Mouse (Mus musculus): Measurements from ENCODE around the gene 4930402H24Rik.

The 4930402H24Rik gene

GRCm38 (mm10) chr2:130905751-130906583 lies at the start of gene 4930402H24Rik, which contains the start of gene Atrn:
Gene 4930402H24Rik (minus strand): TSS chr2:130906406.
Gene Atrn (plus strand): TSS chr2:130906495.
- 2% methylated on average over 50 of the region's 50 CpGs for WGBS

- WGBS = 4% methylated on average over 1 of the region's 1 CpGs
These were observed 44.3 kb upstream of the 4930402H24Rik start for GRCm38 (mm10) chr2:130950548-130950947.

- 63% methylated on average over 2 of the region's 2 CpGs for WGBS
These were observed 43.6 kb upstream of the 4930402H24Rik start for GRCm38 (mm10) chr2:130949781-130950180.

DNA sequence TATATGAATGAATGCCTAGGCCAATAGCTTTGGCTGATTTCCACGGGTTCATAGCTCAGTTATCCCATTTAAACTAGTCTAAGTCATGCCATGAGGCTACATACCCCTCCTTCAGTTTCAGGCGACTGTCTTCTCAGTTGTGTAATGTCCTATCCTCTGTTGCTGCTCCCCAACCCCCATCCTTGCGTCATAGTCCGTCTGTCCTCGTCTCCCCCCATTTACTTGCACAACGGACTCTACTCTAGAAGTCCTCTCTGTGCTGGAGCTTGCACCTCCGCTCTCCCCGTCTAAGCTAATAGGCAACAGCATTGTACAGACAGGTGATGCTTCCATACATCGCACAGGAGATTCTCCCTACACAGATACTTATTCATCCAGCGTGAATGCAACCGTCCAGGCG lies 26.7 kb upstream of the 4930402H24Rik start:
- 73% methylated on average over 12 of the region's 12 CpGs for WGBS

DNA sequence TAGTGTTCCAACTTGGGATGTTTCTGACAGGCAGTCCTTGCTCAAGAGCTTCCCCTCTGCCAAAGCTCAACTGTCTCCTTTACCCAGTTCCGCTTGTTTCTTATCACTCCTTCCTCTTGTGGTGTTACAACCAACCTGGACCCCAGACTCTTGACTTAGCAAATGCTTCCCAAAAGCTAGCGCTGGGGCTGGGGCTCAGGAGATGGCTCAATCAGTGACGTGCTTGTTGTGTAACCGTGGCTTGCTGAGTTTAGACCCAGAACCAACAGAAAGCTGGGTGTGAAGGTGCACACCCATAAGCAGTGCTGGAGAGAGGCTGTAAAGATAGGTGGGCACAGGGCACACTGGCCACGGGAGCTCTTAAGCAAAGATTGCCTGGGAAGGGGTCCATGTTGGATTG lies 23.8 kb upstream of the 4930402H24Rik start:
- 89% methylated on average over 5 of the region's 5 CpGs for WGBS

GRCm38 (mm10) chr2:130928031-130928430 lies 21.8 kb upstream of the 4930402H24Rik start:
- 74% methylated on average over 4 of the region's 4 CpGs for WGBS

DNA sequence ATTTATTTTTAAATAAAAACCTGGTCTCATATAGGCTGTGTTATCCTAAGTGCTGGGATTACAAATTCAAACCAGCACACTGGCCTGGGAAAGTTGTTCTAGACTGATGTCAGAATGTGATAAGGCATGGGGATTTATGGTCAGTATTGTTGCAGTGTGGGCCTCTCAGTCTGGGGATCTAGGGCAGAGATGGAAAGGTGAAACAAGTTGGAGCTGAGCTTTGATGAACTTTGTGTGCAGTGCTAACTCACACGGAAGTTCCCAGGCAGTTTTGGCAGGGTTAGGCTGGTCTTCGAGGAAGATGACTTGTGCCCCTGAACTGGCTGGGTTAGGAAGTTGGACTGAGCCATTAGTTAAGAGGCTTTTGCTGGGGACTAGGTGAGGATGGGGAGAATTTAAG lies 18.7 kb upstream of the 4930402H24Rik start:
- WGBS = 91% methylated on average over 2 of the region's 2 CpGs

GRCm38 (mm10) chr2:130919062-130919593 lies 12.9 kb upstream of the 4930402H24Rik start:
- 86% methylated on average over 5 of the region's 5 CpGs for WGBS

DNA sequence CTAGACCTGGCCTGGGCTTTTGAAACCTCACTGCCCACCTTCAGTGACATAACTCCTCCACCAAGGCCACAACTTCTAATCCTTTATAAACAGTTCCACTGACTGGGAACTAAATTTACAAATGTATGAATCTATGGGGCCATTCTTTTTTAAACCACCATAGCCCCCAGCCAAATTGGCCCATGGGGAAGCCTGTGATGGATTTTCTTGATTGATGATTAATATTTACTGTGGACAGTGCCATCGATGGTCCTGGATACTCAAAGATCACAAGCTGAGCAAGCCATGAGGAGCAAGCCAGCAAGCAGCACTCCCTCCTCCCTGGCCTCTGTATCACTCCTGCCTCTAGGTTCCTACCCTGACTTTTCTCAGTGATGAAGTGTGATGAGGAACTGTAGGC lies 11.5 kb upstream of the 4930402H24Rik start:
- 97% methylated on average over 1 of the region's 1 CpGs for WGBS

DNA sequence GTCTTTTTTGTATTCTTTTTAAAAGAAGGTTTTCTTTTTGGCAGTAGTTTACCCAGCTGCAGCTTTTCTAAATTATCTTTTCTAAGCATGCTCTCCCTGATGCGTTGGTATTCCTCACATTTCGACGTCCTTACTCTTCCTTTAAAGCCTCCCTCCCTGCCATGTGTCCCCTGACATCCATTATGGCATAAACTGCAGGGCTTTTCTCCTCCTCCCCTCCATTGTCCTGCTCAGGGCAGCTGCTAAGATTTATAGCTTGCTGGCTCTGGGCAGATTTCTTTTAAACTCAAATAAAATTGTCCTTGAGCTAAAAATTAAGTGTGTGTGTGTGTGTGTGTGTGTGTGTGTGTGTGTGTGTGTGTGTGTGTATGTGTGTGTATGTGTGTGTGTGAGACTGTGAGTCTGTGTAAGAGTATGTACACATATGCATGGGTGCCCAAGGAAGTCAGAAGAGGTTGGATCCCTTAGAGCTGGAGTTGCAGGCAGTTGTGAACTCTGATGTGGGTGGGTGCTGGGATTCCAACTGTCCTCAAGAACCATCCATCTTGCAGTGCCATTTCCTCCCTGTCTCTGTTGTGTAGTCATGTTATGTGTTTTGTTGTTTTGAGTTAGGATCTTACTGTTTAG lies 10.4 kb upstream of the 4930402H24Rik start:
- WGBS = 30% methylated on average over 3 of the region's 3 CpGs

DNA sequence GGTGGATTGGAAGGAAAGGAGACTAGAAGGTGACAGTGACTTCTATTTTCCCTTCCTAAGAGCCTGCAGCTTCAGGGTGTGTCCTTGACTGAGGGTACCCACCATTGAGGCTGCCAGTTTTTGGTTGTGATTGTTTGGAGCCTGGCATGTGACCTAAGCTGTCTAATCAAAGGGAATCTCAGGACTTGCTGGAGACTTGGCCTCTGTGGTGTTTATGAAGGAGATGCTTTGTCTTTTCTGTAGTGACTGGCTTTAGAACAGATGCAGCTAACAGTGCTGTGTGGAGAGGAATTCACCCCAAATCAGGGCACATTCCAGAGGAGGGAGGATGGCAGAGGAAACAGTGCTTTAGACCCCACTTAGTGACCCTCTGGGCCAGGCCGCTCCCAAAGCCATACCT lies 8.7 kb upstream of the 4930402H24Rik start:
- WGBS = 89% methylated on average over 1 of the region's 1 CpGs

DNA sequence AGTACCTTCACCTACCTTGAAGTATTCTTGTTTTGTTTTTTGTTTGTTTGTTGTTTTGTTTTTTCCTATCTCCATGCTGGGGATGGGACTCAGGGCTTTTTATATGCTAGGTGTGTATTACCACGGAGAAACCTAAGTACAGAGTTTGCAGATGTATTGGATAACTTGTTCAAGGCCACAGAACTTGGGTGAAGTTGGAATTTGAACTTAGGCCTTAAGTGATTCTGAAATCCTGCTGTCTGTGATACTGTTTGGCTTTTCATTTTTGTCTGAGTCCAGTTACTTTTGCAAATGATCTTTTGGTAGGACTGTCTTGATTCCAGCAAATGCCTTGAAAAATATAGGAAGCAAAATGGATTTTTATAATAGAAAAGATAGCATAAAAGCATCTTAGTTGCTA lies 5.5 kb upstream of the 4930402H24Rik start:
- WGBS = 85% methylated on average over 1 of the region's 1 CpGs

- WGBS = under 1% methylated on average over 58 of the region's 58 CpGs
These were observed 544 bp upstream of the 4930402H24Rik start for GRCm38 (mm10) chr2:130906584-130907315.

DNA sequence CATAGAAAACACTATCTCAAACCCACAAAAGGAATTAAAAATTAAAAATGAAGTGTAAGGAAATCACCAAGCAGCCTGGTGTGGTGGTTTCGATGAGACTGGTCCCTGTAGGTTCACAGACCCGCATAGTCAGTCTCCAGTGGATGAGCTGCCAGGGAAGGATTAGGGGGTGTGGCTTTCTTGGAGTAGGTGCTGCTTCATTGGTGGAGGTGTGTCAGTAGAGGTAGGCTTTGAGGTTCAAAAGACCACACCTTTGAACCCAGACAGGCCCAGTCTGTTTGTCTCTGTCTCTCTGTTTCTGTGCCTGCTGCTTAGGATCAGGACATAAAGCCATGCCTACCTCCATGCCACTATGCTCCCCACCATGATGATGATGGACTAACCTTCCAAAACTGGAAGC lies 7.4 kb downstream of the 4930402H24Rik start:
- WGBS = 91% methylated on average over 2 of the region's 2 CpGs

- 84% methylated on average over 2 of the region's 2 CpGs for WGBS
These were observed 8.3 kb downstream of the 4930402H24Rik start for GRCm38 (mm10) chr2:130897856-130898255.

DNA sequence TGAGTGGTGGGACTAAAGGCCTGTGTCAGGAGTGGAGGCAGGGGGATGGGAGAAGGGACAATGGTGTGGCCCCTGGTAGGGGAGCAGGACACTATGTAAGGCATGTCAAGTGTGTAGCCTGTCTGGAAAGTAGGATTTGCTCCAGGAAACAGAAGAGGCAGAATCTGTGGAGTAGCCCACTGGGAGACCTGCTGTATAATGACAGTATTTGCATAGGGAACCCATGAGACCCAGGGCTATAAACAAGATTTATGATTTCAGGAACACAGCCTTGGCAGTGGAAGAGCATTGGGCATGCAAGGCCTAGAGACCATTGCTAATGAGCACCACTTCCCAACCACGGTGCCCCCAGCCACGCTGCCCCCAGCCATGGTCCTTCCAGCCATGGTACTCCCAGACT lies 9.3 kb downstream of the 4930402H24Rik start:
- 96% methylated on average over 2 of the region's 2 CpGs for WGBS

DNA sequence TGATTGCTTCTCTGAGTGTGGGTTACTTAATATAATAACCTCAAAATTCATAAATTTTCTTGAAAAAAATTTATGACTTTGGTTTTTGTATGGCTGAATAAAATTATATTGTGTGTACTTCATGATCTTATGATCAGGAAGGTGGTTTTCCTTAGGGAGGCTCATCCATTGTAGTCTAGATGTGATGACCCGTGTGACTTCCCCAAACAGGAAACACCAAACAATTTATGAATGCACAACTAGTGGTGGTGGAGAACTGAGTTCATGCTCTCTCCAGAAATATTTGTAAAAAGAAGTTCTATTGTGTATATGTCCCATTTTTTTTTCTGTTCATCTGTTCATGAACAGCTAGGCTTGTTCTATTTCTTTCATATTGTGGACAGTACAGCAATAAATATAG lies 18.8 kb downstream of the 4930402H24Rik start:
- WGBS = 73% methylated on average over 1 of the region's 1 CpGs

GRCm38 (mm10) chr2:130877376-130877775 lies 28.8 kb downstream of the 4930402H24Rik start:
- WGBS = 74% methylated on average over 3 of the region's 3 CpGs

GRCm38 (mm10) chr2:130870916-130871315 lies 35.3 kb downstream of the 4930402H24Rik start:
- 96% methylated on average over 5 of the region's 5 CpGs for WGBS

DNA sequence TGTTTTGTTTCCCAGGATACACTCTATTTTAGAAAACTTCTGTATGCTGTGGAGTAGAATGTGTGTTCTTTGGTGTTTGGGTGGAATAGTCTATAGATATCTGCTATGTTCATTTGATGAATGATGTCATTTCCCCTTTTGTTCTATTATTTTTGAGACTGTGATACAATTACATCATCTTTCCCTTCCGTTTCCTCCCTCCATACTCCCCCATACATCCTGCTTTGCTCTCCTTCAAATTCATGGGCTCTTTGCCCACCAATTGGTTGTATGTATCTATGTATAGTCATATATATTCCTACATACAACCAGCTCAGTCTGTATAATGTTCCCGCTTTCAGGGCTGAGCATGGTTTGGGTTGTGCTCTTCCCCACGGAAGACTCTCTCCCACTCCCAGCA lies 44.1 kb downstream of the 4930402H24Rik start:
- 78% methylated on average over 3 of the region's 3 CpGs for WGBS

GRCm38 (mm10) chr2:130852964-130853363 lies 53.2 kb downstream of the 4930402H24Rik start:
- 96% methylated on average over 1 of the region's 1 CpGs for WGBS
